9 mouse cellular contexts compared by ENCODE assay signal in genomic region chr10:85929208-85929591, GRCm38 (mm10). TPM values are rescaled to one million over a fixed set of nuclear protein-coding genes. Genes with fewer than 3 reads are reported as not detected.
DNase-seq lines count a peak whose midpoint lies in the region; ATAC-seq and TF ChIP-seq lines count a peak whose summit lies in the region.
"Had no signal": no experiment of that assay in that cellular context is flagged by ENCODE, and none has a peak within 500 bp of the region (broad histone marks: within the 10 kb centered on the region; RNA-seq: fewer than 3 reads in every experiment).

No protein-coding gene starts in this region.

- TF ChIP-seq POLR2A in cortical plate, adult 2 months (IDR thresholded peaks at IDR 0.05; ENCODE audit: extremely low read depth, insufficient read depth, low read length) = no peak

- no peak for DNase-seq in kidney, postnatal 0 days (ENCODE audit: low spot score)
- DNase-seq in kidney, adult 11 months = no peak
- no peak for DNase-seq in frontal cortex, adult 2 months (ENCODE audit: extremely low spot score in 1 of 2, low spot score in 1 of 2)
- DNase-seq in urinary bladder, adult 2 months (ENCODE audit: low spot score) = no peak
- no peak for DNase-seq in layer of hippocampus, postnatal 36 days

- H3K4me1 ChIP-seq in kidney, postnatal 0 days (replicated peaks; ENCODE audit: insufficient read depth, low read length) = no peaks in the 10 kb centered on the region; the same call in 1 of the 2 replicates
- peaks cover 4% of the 10 kb centered on the region for H3K4me1 ChIP-seq in cortical plate, adult 2 months (ENCODE audit: control insufficient read depth, insufficient read depth, low read length)
- peaks cover 13% of the 10 kb centered on the region for H3K4me1 ChIP-seq in hindbrain, embryonic 12.5 days
- H3K4me1 ChIP-seq in midbrain, embryonic 16.5 days (ENCODE audit: control insufficient read depth, insufficient read depth, low read length) = peaks cover 14% of the 10 kb centered on the region

- no peak overlapping the region for H3K9ac ChIP-seq in kidney, postnatal 0 days (ENCODE audit: low read depth, low read length)
- peak overlapping the region; percentile 47; the same call in 1 of the 2 replicates for H3K9ac ChIP-seq in hindbrain, embryonic 12.5 days
- peak overlapping the region; percentile 48; the same call in 1 of the 2 replicates for H3K9ac ChIP-seq in midbrain, embryonic 16.5 days (ENCODE audit: low read depth, low read length)

- no peaks in the 10 kb centered on the region for H3K9me3 ChIP-seq in kidney, postnatal 0 days (replicated peaks; ENCODE audit: low read length)
- no peaks in the 10 kb centered on the region for H3K9me3 ChIP-seq in hindbrain, embryonic 12.5 days (replicated peaks)
- H3K9me3 ChIP-seq in midbrain, embryonic 16.5 days (replicated peaks; ENCODE audit: control insufficient read depth, low read length, poor library complexity, severe bottlenecking) = no peaks in the 10 kb centered on the region

- no peaks in the 10 kb centered on the region for H3K27me3 ChIP-seq in kidney, postnatal 0 days (ENCODE audit: insufficient read depth, low read length)
- peaks cover 23% of the 10 kb centered on the region for H3K27me3 ChIP-seq in hindbrain, embryonic 12.5 days
- no peaks in the 10 kb centered on the region for H3K27me3 ChIP-seq in midbrain, embryonic 16.5 days (ENCODE audit: control insufficient read depth, insufficient read depth, low read depth, low read length)

- H3K36me3 ChIP-seq in kidney, postnatal 0 days (ENCODE audit: insufficient read depth, low read length) = no peaks in the 10 kb centered on the region
- no peaks in the 10 kb centered on the region for H3K36me3 ChIP-seq in hindbrain, embryonic 12.5 days
- H3K36me3 ChIP-seq in midbrain, embryonic 16.5 days (ENCODE audit: control insufficient read depth, insufficient read depth, low read length) = no peaks in the 10 kb centered on the region

- TF ChIP-seq CTCF in kidney, postnatal 0 days (IDR thresholded peaks at IDR 0.05; ENCODE audit: low read depth) = no peak
- TF ChIP-seq CTCF in cortical plate, adult 2 months (IDR thresholded peaks at IDR 0.05; ENCODE audit: extremely low read depth, insufficient read depth, low read length) = no peak

- 0 out of 2 replicates have a peak overlapping the region, but pooled peaks have one; percentile 53 for H3K4me3 ChIP-seq in kidney, postnatal 0 days (replicated peaks; ENCODE audit: low read depth, low read length)
- peak overlapping the region; percentile 39 for H3K4me3 ChIP-seq in cortical plate, adult 2 months (ENCODE audit: insufficient read depth, low read length)
- peak overlapping the region; percentile 57 for H3K4me3 ChIP-seq in hindbrain, embryonic 12.5 days
- H3K4me3 ChIP-seq in midbrain, embryonic 16.5 days (ENCODE audit: low read depth, low read length) = peak overlapping the region; percentile 53

- 38% methylated on average over 11 of the region's 11 CpGs for WGBS in kidney, postnatal 0 days
- 60% methylated on average over 11 of the region's 11 CpGs for WGBS in hindbrain, embryonic 12.5 days
- WGBS in midbrain, embryonic 16.5 days = 45% methylated on average over 11 of the region's 11 CpGs

- no peak overlapping the region for H3K27ac ChIP-seq in kidney, postnatal 0 days
- H3K27ac ChIP-seq in cortical plate, adult 2 months (ENCODE audit: insufficient read depth, low read length) = no peak overlapping the region
- no peak overlapping the region for H3K27ac ChIP-seq in hindbrain, embryonic 12.5 days
- H3K27ac ChIP-seq in midbrain, embryonic 16.5 days (ENCODE audit: low read length) = no peak overlapping the region

- ATAC-seq in kidney, postnatal 0 days (replicated peaks; ENCODE audit: low FRiP score, low read depth) = no peak
- 0 out of 2 replicates have a peak, but pooled peaks have one; percentile 41 for ATAC-seq in hindbrain, embryonic 12.5 days (ENCODE audit: low FRiP score)
- 0 out of 2 replicates have a peak, but pooled peaks have one; percentile 14 for ATAC-seq in midbrain, embryonic 16.5 days

- H3K4me2 ChIP-seq in kidney, postnatal 0 days (ENCODE audit: low read length) = peak overlapping the region; percentile 96
- H3K4me2 ChIP-seq in hindbrain, embryonic 12.5 days (replicated peaks) = peak overlapping the region; percentile 91
- peak overlapping the region; percentile 80 for H3K4me2 ChIP-seq in midbrain, embryonic 16.5 days (ENCODE audit: low read length)

RNA-seq across cellular contexts. Expression of gene Ascl4, which starts 1.7 kb away (rescaled TPM):
- 1.6 and 1.7 TPM in 2 replicates for polyA plus RNA-seq in kidney, postnatal 0 days (2015; fragmentation: Nextera tagmentation; extraction: Ambion mirVana)
- 0.29 and 0.53 TPM in 2 replicates for polyA plus RNA-seq in cortical plate, adult 2 months (2012; rRNA removed)
- 0.53 and 0.59 TPM in 2 replicates for polyA plus RNA-seq in hindbrain, embryonic 12.5 days (2016; fragmentation: Nextera tagmentation; extraction: Ambion mirVana)
- polyA plus RNA-seq in midbrain, embryonic 16.5 days (2015; fragmentation: Nextera tagmentation; extraction: Ambion mirVana) = 1.2 and 1.3 TPM in 2 replicates
- 0.44 and 0.56 TPM in 2 replicates for polyA plus RNA-seq in frontal cortex, adult 2 months (2012; rRNA removed)
- 0.04 TPM in 1 of 2 replicates, not detected in the other for polyA plus RNA-seq in urinary bladder, adult 2 months (2012; rRNA removed)
- under 1 TPM; 0.22 to 0.58 TPM for total RNA-seq in layer of hippocampus, postnatal 36 days (2021)
- total RNA-seq: left cerebral cortex, postnatal 25 days had no signal

RNA-seq across cellular contexts. Expression of gene Prdm4, which starts 12.3 kb away (rescaled TPM):
- 10.9 and 11.4 TPM in 2 replicates for polyA plus RNA-seq in kidney, postnatal 0 days (2015; fragmentation: Nextera tagmentation; extraction: Ambion mirVana)
- 26.6 and 29.5 TPM in 2 replicates for polyA plus RNA-seq in cortical plate, adult 2 months (2012; rRNA removed)
- 35.3 and 39.0 TPM in 2 replicates for polyA plus RNA-seq in hindbrain, embryonic 12.5 days (2016; fragmentation: Nextera tagmentation; extraction: Ambion mirVana)
- polyA plus RNA-seq in midbrain, embryonic 16.5 days (2015; fragmentation: Nextera tagmentation; extraction: Ambion mirVana) = 20.3 and 21.7 TPM in 2 replicates
- polyA plus RNA-seq in frontal cortex, adult 2 months (2012; rRNA removed) = 26.4 and 29.8 TPM in 2 replicates
- 19.4 and 21.4 TPM in 2 replicates for polyA plus RNA-seq in urinary bladder, adult 2 months (2012; rRNA removed)
- 10 to 100 TPM; 24.0 to 25.4 TPM for total RNA-seq in layer of hippocampus, postnatal 36 days (2021)

RNA-seq across cellular contexts. Expression of gene Rtcb, which starts 28.4 kb away (rescaled TPM):
- 146 and 159 TPM in 2 replicates for polyA plus RNA-seq in kidney, postnatal 0 days (2015; fragmentation: Nextera tagmentation; extraction: Ambion mirVana)
- 113 and 115 TPM in 2 replicates for polyA plus RNA-seq in cortical plate, adult 2 months (2012; rRNA removed)
- polyA plus RNA-seq in hindbrain, embryonic 12.5 days (2016; fragmentation: Nextera tagmentation; extraction: Ambion mirVana) = 186 and 192 TPM in 2 replicates
- 176 and 183 TPM in 2 replicates for polyA plus RNA-seq in midbrain, embryonic 16.5 days (2015; fragmentation: Nextera tagmentation; extraction: Ambion mirVana)
- polyA plus RNA-seq in frontal cortex, adult 2 months (2012; rRNA removed) = 116 TPM in 2 replicates
- polyA plus RNA-seq in urinary bladder, adult 2 months (2012; rRNA removed) = 102 and 112 TPM in 2 replicates
- 100 to 1,000 TPM; 102 to 107 TPM for total RNA-seq in layer of hippocampus, postnatal 36 days (2021)
